In the genomic region with DNA sequence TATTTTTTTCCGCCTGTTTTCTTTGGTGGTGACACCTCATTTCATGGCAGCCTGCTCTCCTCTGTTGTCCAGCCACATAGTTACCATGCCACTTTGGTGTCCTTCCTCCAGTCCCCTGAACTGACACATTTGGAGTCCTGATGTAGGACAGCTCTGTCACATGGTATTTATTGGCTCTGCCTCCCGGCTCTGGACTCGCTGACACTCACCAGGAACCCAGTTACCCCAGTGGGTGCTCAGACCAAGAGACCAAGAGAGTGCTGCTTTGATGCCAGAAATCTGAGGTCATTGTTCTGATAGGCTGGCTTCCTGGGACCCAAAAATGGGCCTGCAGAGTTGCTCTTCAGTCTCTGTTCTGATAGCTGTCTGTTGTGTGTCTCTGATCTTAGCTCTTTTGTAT, we compare ENCODE assay signal across 23 mouse cellular contexts. TPM values are rescaled to one million over a fixed set of nuclear protein-coding genes. Genes with fewer than 3 reads are reported as not detected.
DNase-seq lines count a peak whose midpoint lies in the region; ATAC-seq and TF ChIP-seq lines count a peak whose summit lies in the region.
"Had no signal": no experiment of that assay in that cellular context is flagged by ENCODE, and none has a peak within 500 bp of the region (broad histone marks: within the 10 kb centered on the region; RNA-seq: fewer than 3 reads in every experiment).

No protein-coding gene starts in this region.

- no peaks in the 10 kb centered on the region; the same call in 1 of the 2 replicates for H3K4me1 ChIP-seq in heart, adult 2 months (ENCODE audit: control insufficient read depth, insufficient read depth, low read length)
- no peaks in the 10 kb centered on the region for H3K4me1 ChIP-seq in heart, embryonic 11.5 days (ENCODE audit: control insufficient read depth, insufficient read depth, low read length)
- peaks cover 10% of the 10 kb centered on the region for H3K4me1 ChIP-seq in brown adipose tissue, adult 24 weeks (ENCODE audit: control insufficient read depth, insufficient read depth, insufficient read length, low read length)

- TF ChIP-seq POLR2A in heart, adult 2 months (IDR thresholded peaks at IDR 0.05; ENCODE audit: insufficient read depth, low read depth, low read length) = no peak

- H3K27ac ChIP-seq in heart, adult 2 months = peak overlapping the region; percentile 73
- H3K27ac ChIP-seq in heart, embryonic 11.5 days (ENCODE audit: low read depth, low read length) = no peak overlapping the region
- H3K27ac ChIP-seq in brown adipose tissue, adult 24 weeks (replicated peaks; ENCODE audit: low read depth, low read length) = 0 out of 2 replicates have a peak overlapping the region, but pooled peaks have one; percentile 23
- H3K27ac ChIP-seq: embryonic facial prominence, embryonic 10.5 days; forebrain, embryonic 15.5 days; hindbrain, embryonic 12.5 days; kidney, embryonic 15.5 days; midbrain, embryonic 12.5 days had no signal

- no peak overlapping the region for H3K9ac ChIP-seq in heart, adult 2 months (ENCODE audit: low read depth, low read length)
- no peak overlapping the region for H3K9ac ChIP-seq in heart, embryonic 11.5 days (ENCODE audit: low read depth, low read length)
- H3K9ac ChIP-seq: forebrain, embryonic 15.5 days; hindbrain, embryonic 12.5 days; kidney, embryonic 15.5 days; midbrain, embryonic 12.5 days had no signal

- no peak for ATAC-seq in heart, embryonic 11.5 days (replicated peaks; ENCODE audit: insufficient number of reproducible peaks, low FRiP score, low TSS enrichment)
- ATAC-seq: forebrain, embryonic 15.5 days; intestine, postnatal 0 days had no signal

- no peak overlapping the region for H3K4me2 ChIP-seq in heart, embryonic 11.5 days
- H3K4me2 ChIP-seq: forebrain, embryonic 15.5 days; hindbrain, embryonic 12.5 days; kidney, embryonic 15.5 days; midbrain, embryonic 12.5 days had no signal

- TF ChIP-seq CTCF in heart, adult 2 months (IDR thresholded peaks at IDR 0.05) = no peak

- intact Hi-C loops in heart, adult 2 months (cut with DNase I) = no loop called here
- intact Hi-C loops in heart, postnatal 14 days (cut with DNase I) = no loop called here

- 61% methylated on average over 3 of the region's 3 CpGs for WGBS in heart, adult 2 months
- 79% methylated on average over 3 of the region's 3 CpGs for WGBS in heart, embryonic 11.5 days (ENCODE audit: insufficient replicate concordance)

- DNase-seq in adrenal gland, adult 2 months = peak; percentile 56
- no peak for DNase-seq in adrenal gland, adult 18-20 months (ENCODE audit: low spot score in 2 of 2)
- DNase-seq in heart, adult 2 months = peak in 1 of 2 experiments; percentile 75
- peak; percentile 28 to 47 for DNase-seq in heart, postnatal 14 days
- no peak for DNase-seq in cerebellum, postnatal 14 days
- DNase-seq in kidney, postnatal 4 days = no peak
- DNase-seq: cerebellum, adult 11 months; cerebellum, adult 9-11 months; gastrocnemius, postnatal 10 days; layer of hippocampus, adult 9-11 months; lung, adult 2 months; right cerebral cortex, postnatal 25 days; spleen, adult 18-20 months had no signal

- no peaks in the 10 kb centered on the region for H3K9me3 ChIP-seq in heart, embryonic 11.5 days (replicated peaks; ENCODE audit: control insufficient read depth, low read length)
- H3K9me3 ChIP-seq: embryonic facial prominence, embryonic 10.5 days; forebrain, embryonic 15.5 days; hindbrain, embryonic 12.5 days; kidney, embryonic 15.5 days; midbrain, embryonic 12.5 days had no signal

- H3K79me2 ChIP-seq in heart, adult 2 months (replicated peaks; ENCODE audit: control insufficient read depth, insufficient read depth, low read length) = no peaks in the 10 kb centered on the region

- no peaks in the 10 kb centered on the region for H3K27me3 ChIP-seq in heart, adult 2 months (ENCODE audit: control insufficient read depth, insufficient read depth, low read length)
- H3K27me3 ChIP-seq in heart, embryonic 11.5 days (ENCODE audit: control insufficient read depth, insufficient read depth, low read length) = no peaks in the 10 kb centered on the region
- H3K27me3 ChIP-seq: forebrain, embryonic 15.5 days; hindbrain, embryonic 12.5 days; kidney, embryonic 15.5 days; midbrain, embryonic 12.5 days had no signal

- no peak overlapping the region for H3K4me3 ChIP-seq in heart, adult 2 months
- no peak overlapping the region for H3K4me3 ChIP-seq in heart, embryonic 11.5 days (ENCODE audit: low read depth, low read length)
- H3K4me3 ChIP-seq in brown adipose tissue, adult 24 weeks (ENCODE audit: insufficient read depth, low read depth, low read length) = no peak overlapping the region
- H3K4me3 ChIP-seq: embryonic facial prominence, embryonic 10.5 days; forebrain, embryonic 15.5 days; hindbrain, embryonic 12.5 days; kidney, embryonic 15.5 days; midbrain, embryonic 12.5 days had no signal

- H3K36me3 ChIP-seq in heart, adult 2 months (ENCODE audit: control insufficient read depth, insufficient read depth, low read length) = no peaks in the 10 kb centered on the region
- peaks cover 2% of the 10 kb centered on the region; the same call in 1 of the 2 replicates for H3K36me3 ChIP-seq in heart, embryonic 11.5 days (ENCODE audit: control insufficient read depth, insufficient read depth, low read length)

- TF ChIP-seq EP300 in heart, adult 2 months (IDR thresholded peaks at IDR 0.05; ENCODE audit: insufficient read depth, low read depth, low read length) = peak; percentile 72

RNA-seq across cellular contexts. Expression of gene Bri3bp, which starts 6.7 kb away (rescaled TPM):
- 10 to 100 TPM; 25.3 to 28.7 TPM for total RNA-seq in adrenal gland, adult 2 months (2021)
- polyA plus RNA-seq in adrenal gland, adult 2 months (2012; rRNA removed) = 11.0 and 22.1 TPM in 2 replicates
- 10 to 100 TPM; 18.7 to 32.1 TPM for total RNA-seq in adrenal gland, adult 18-20 months (2021)
- 10 to 100 TPM; 52.2 to 52.4 TPM for total RNA-seq in heart, adult 2 months (2021)
- 31.4 and 31.5 TPM in 2 replicates for polyA plus RNA-seq in heart, adult 2 months (2012; rRNA removed)
- polyA plus RNA-seq in heart, embryonic 11.5 days (2014; fragmentation: Nextera tagmentation; extraction: Ambion mirVana) = 30.8 and 32.7 TPM in 2 replicates
- polyA plus RNA-seq in brown adipose tissue, adult 24 weeks (2012; ENCODE audit: insufficient read depth, insufficient read length, missing spikeins) = 15.4 and 19.5 TPM in 2 replicates
- 10 to 100 TPM; 48.0 to 62.4 TPM for total RNA-seq in heart, postnatal 14 days (2021)

RNA-seq across cellular contexts. Expression of gene Dhx37, which starts 14.1 kb away (rescaled TPM):
- total RNA-seq in adrenal gland, adult 2 months (2021) = 10 to 100 TPM; 19.2 to 19.6 TPM
- polyA plus RNA-seq in adrenal gland, adult 2 months (2012; rRNA removed) = 26.0 and 53.9 TPM in 2 replicates
- total RNA-seq in adrenal gland, adult 18-20 months (2021) = 10 to 100 TPM; 16.7 to 19.3 TPM
- 10 to 100 TPM; 11.1 to 12.4 TPM for total RNA-seq in heart, adult 2 months (2021)
- polyA plus RNA-seq in heart, adult 2 months (2012; rRNA removed) = 14.8 and 15.7 TPM in 2 replicates
- polyA plus RNA-seq in heart, embryonic 11.5 days (2014; fragmentation: Nextera tagmentation; extraction: Ambion mirVana) = 9.9 and 10.6 TPM in 2 replicates
- 5.0 and 16.9 TPM in 2 replicates for polyA plus RNA-seq in brown adipose tissue, adult 24 weeks (2012; ENCODE audit: insufficient read depth, insufficient read length, missing spikeins)
- 10 to 100 TPM; 10.8 to 11.5 TPM for total RNA-seq in heart, postnatal 14 days (2021)

RNA-seq across cellular contexts. Expression of gene Aacs, which starts 27.6 kb away (rescaled TPM):
- total RNA-seq in adrenal gland, adult 2 months (2021) = 100 to 1,000 TPM in 1 of 2 experiments, 10 to 100 TPM in 1; 89.4 to 106 TPM
- 199 and 221 TPM in 2 replicates for polyA plus RNA-seq in adrenal gland, adult 2 months (2012; rRNA removed)
- total RNA-seq in adrenal gland, adult 18-20 months (2021) = 100 to 1,000 TPM in 1 of 2 experiments, 10 to 100 TPM in 1; 90.2 to 165 TPM
- 1 to 10 TPM; 3.3 to 3.9 TPM for total RNA-seq in heart, adult 2 months (2021)
- 9.8 and 17.7 TPM in 2 replicates for polyA plus RNA-seq in heart, adult 2 months (2012; rRNA removed)
- 14.2 and 15.5 TPM in 2 replicates for polyA plus RNA-seq in heart, embryonic 11.5 days (2014; fragmentation: Nextera tagmentation; extraction: Ambion mirVana)
- polyA plus RNA-seq in brown adipose tissue, adult 24 weeks (2012; ENCODE audit: insufficient read depth, insufficient read length, missing spikeins) = 151 and 265 TPM in 2 replicates
- 1 to 10 TPM; 4.0 to 4.8 TPM for total RNA-seq in heart, postnatal 14 days (2021)

RNA-seq across cellular contexts. Expression of gene Ubc, which starts 58.0 kb away (rescaled TPM):
- total RNA-seq in adrenal gland, adult 2 months (2021) = 1,000 to 10,000 TPM; 1,333 to 2,925 TPM
- polyA plus RNA-seq in adrenal gland, adult 2 months (2012; rRNA removed) = 634 and 889 TPM in 2 replicates
- total RNA-seq in adrenal gland, adult 18-20 months (2021) = 1,000 to 10,000 TPM; 1,721 to 2,004 TPM
- total RNA-seq in heart, adult 2 months (2021) = 1,000 to 10,000 TPM in 1 of 2 experiments, 100 to 1,000 TPM in 1; 894 to 1,473 TPM
- 664 and 1,033 TPM in 2 replicates for polyA plus RNA-seq in heart, adult 2 months (2012; rRNA removed)
- polyA plus RNA-seq in heart, embryonic 11.5 days (2014; fragmentation: Nextera tagmentation; extraction: Ambion mirVana) = 833 and 922 TPM in 2 replicates
- 692 and 1,079 TPM in 2 replicates for polyA plus RNA-seq in brown adipose tissue, adult 24 weeks (2012; ENCODE audit: insufficient read depth, insufficient read length, missing spikeins)
- 1,000 to 10,000 TPM in 1 of 2 experiments, 100 to 1,000 TPM in 1; 947 to 1,009 TPM for total RNA-seq in heart, postnatal 14 days (2021)

RNA-seq across cellular contexts. Expression of gene Gm10382, which starts 58.9 kb away (rescaled TPM):
- total RNA-seq in adrenal gland, adult 2 months (2021) = under 1 TPM; 0.23 to 0.24 TPM
- polyA plus RNA-seq in adrenal gland, adult 2 months (2012; rRNA removed) = 0.26 and 0.50 TPM in 2 replicates
- under 1 TPM; 0.42 to 0.50 TPM for total RNA-seq in adrenal gland, adult 18-20 months (2021)
- under 1 TPM in 1 of 2 experiments, not detected in 1; 0.21 TPM for total RNA-seq in heart, adult 2 months (2021)
- 0.12 and 0.23 TPM in 2 replicates for polyA plus RNA-seq in heart, adult 2 months (2012; rRNA removed)
- polyA plus RNA-seq in heart, embryonic 11.5 days (2014; fragmentation: Nextera tagmentation; extraction: Ambion mirVana) = 0.42 TPM in 1 of 2 replicates, not detected in the other
- polyA plus RNA-seq in brown adipose tissue, adult 24 weeks (2012; ENCODE audit: insufficient read depth, insufficient read length, missing spikeins) = not detected in 2 replicates
- under 1 TPM in 1 of 2 experiments, not detected in 1; 0.24 TPM for total RNA-seq in heart, postnatal 14 days (2021)
- total RNA-seq: monocyte, adult 5-6 weeks had no signal
- polyA plus RNA-seq: large intestine, adult 2 months had no signal

Comparison
In these comparisons a context has a peak if more than half of its experiments do, and no peak if none do; other contexts are left out.
1. DNase-seq: peak in adrenal gland, adult 2 months (single experiment) and heart, postnatal 14 days (2 of 2); none in adrenal gland, adult 18-20 months (0 of 2), cerebellum, postnatal 14 days (0 of 2) and kidney, postnatal 4 days (0 of 2).
2. RNA of gene Aacs, which starts 27.6 kb away (total RNA-seq): 90.2 to 165 TPM in adrenal gland, adult 18-20 months and 89.4 to 106 TPM in adrenal gland, adult 2 months; 4.0 to 4.8 TPM in heart, postnatal 14 days and 3.3 to 3.9 TPM in heart, adult 2 months; every median in the first group is over 10 times any median in the second.